Mouse (Mus musculus) testis, adult 10 weeks (tissue): Measurements from ENCODE around the gene Itga7. TPM values are rescaled to one million over a fixed set of nuclear protein-coding genes. Genes with fewer than 3 reads are reported as not detected.

ENCODE experiments used
- polyA plus RNA-seq: library from polyadenylated mRNA; stranded (reverse); fragments of 350-450 nt; fragmentation: Illumina TruSeq; extraction: RNeasy Lipid Tissue Mini Kit (QIAGEN cat#74804); gene quantifications from one replicate; pipeline ENCODE4 v1.2.3, GENCODE M21; 2014; ENCODE audit warnings: low read depth, low replicate concordance

Gene Itga7
- polyA plus RNA-seq = 1.0 TPM

GRCm38 (mm10) chr10:128933574-128933973, at the start of gene Itga7:
Gene Itga7, plus strand, starts transcription at chr10:128933818.

GRCm38 (mm10) chr10:128891296-128892094, 42.1 kb upstream of the Itga7 start, which contains the start of gene Gdf11:
Gene Gdf11, minus strand, starts transcription at chr10:128891718.

GRCm38 (mm10) chr10:128900698-128901097, 32.9 kb upstream of the Itga7 start, which contains the start of gene Cd63:
Gene Cd63, plus strand, starts transcription at chr10:128900989.

GRCm38 (mm10) chr10:128922822-128923012, 10.9 kb upstream of the Itga7 start, which contains the start of gene Rdh5:
Gene Rdh5, minus strand, starts transcription at chr10:128922888.

GRCm38 (mm10) chr10:128923935-128924334, 9.7 kb upstream of the Itga7 start, which contains the start of gene Bloc1s1:
Gene Bloc1s1, minus strand, starts transcription at chr10:128924035.

GRCm38 (mm10) chr10:128960590-128961584, 27.3 kb downstream of the Itga7 start, which contains the start of gene Mettl7b:
Gene Mettl7b, minus strand, starts transcription at chr10:128960988.

GRCm38 (mm10) chr10:128989131-128989530, 55.5 kb downstream of the Itga7 start, which contains the start of gene Olfr9:
Gene Olfr9, plus strand, starts transcription at chr10:128989431.

Other genes starting within 250 kb of the Itga7 start
- 36.2 TPM for gene Rab5b, start 237.6 kb upstream of the Itga7 start, polyA plus RNA-seq
- gene Pmel, start 229.6 kb upstream of the Itga7 start, polyA plus RNA-seq = 1.1 TPM
- 48.1 TPM for gene Cdk2, start 228.8 kb upstream of the Itga7 start, polyA plus RNA-seq
- 70.4 TPM for gene Dgka, start 189.0 kb upstream of the Itga7 start, polyA plus RNA-seq
- gene Pym1, start 185.9 kb upstream of the Itga7 start, polyA plus RNA-seq = 2.4 TPM
- gene Mmp19, start 142.9 kb upstream of the Itga7 start, polyA plus RNA-seq = 1.0 TPM
- 12.3 TPM for gene Dnajc14, start 129.8 kb upstream of the Itga7 start, polyA plus RNA-seq
- 2.5 TPM for gene Tmem198b, start 129.4 kb upstream of the Itga7 start, polyA plus RNA-seq
- gene Sarnp, start 116.5 kb upstream of the Itga7 start, polyA plus RNA-seq = 220 TPM
- gene Ormdl2, start 112.2 kb upstream of the Itga7 start, polyA plus RNA-seq = 89.0 TPM
- gene Gdf11, start 42.1 kb upstream of the Itga7 start, polyA plus RNA-seq = 1.2 TPM
- gene Cd63, start 32.8 kb upstream of the Itga7 start, polyA plus RNA-seq = 53.4 TPM
- 3.0 TPM for gene Rdh5, start 10.9 kb upstream of the Itga7 start, polyA plus RNA-seq
- gene Bloc1s1, start 9.8 kb upstream of the Itga7 start, polyA plus RNA-seq = 5.1 TPM
- 0.22 TPM for gene Mettl7b, start 27.2 kb downstream of the Itga7 start, polyA plus RNA-seq
- not detected for gene Olfr9, start 55.6 kb downstream of the Itga7 start, polyA plus RNA-seq
- not detected for gene Olfr763, start 77.0 kb downstream of the Itga7 start, polyA plus RNA-seq
- gene Olfr764-ps1, start 106.1 kb downstream of the Itga7 start, polyA plus RNA-seq = not detected
- gene Olfr765, start 116.2 kb downstream of the Itga7 start, polyA plus RNA-seq = not detected
- gene Olfr766-ps1, start 135.2 kb downstream of the Itga7 start, polyA plus RNA-seq = not detected
- not detected for gene Olfr767, start 149.1 kb downstream of the Itga7 start, polyA plus RNA-seq
- not detected for gene Olfr768, start 165.6 kb downstream of the Itga7 start, polyA plus RNA-seq
- gene Olfr769, start 184.0 kb downstream of the Itga7 start, polyA plus RNA-seq = not detected
- not detected for gene Olfr770, start 205.2 kb downstream of the Itga7 start, polyA plus RNA-seq
- gene Olfr771, start 230.9 kb downstream of the Itga7 start, polyA plus RNA-seq = not detected
- gene Olfr772, start 244.1 kb downstream of the Itga7 start, polyA plus RNA-seq = 0.25 TPM